Mouse (Mus musculus): ENCODE data around the gene Osmr. TPM values are rescaled to one million over a fixed set of nuclear protein-coding genes. Genes with fewer than 3 reads are reported as not detected.

Gene Osmr
- total and polyA plus RNA-seq, 3 experiments, result not detected

GRCm38 (mm10) chr15:6914163-6914562, 39.4 kb upstream of the Osmr start:
- H3K4me2 ChIP-seq (ENCODE audit: insufficient read depth, low read depth, poor library complexity, severe bottlenecking), result no peak overlapping the region
- TF ChIP-seq JUN (IDR thresholded peaks at IDR 0.05; ENCODE audit: insufficient read depth, low read depth, low read length) (no peak), NRF1 (IDR thresholded peaks at IDR 0.05; ENCODE audit: low read depth, low read length) (no peak), MYC (IDR thresholded peaks at IDR 0.05; ENCODE audit: low read depth, low read length) (no peak), CTCF (conservative IDR thresholded peaks at IDR 0.05 in 1 of 2, IDR thresholded peaks at IDR 0.05 in 1 of 2; ENCODE audit: low read depth in 2 of 2, low read length in 2 of 2) (no peak), EP300 (IDR thresholded peaks at IDR 0.05; ENCODE audit: low read length) (no peak), CHD2 (IDR thresholded peaks at IDR 0.05; ENCODE audit: low read length) (no peak), E2F4 (IDR thresholded peaks at IDR 0.05; ENCODE audit: insufficient replicate concordance, low read depth, low read length) (no peak), SIN3A (IDR thresholded peaks at IDR 0.05; ENCODE audit: low read length) (no peak), USF1 (IDR thresholded peaks at IDR 0.05; ENCODE audit: low read depth, low read length) (no peak), POLR2A (IDR thresholded peaks at IDR 0.05; ENCODE audit: low read depth, low read length) (no peak), RAD21 (IDR thresholded peaks at IDR 0.05; ENCODE audit: low read depth, low read length) (no peak), USF2 (conservative IDR thresholded peaks at IDR 0.05; ENCODE audit: low read depth, low read length) (no peak), RCOR1 (conservative IDR thresholded peaks at IDR 0.05; ENCODE audit: low read depth, low read length) (no peak), ELF1 (IDR thresholded peaks at IDR 0.05; ENCODE audit: low read depth, low read length) (no peak)
- H3K9me3 ChIP-seq (replicated peaks; ENCODE audit: low read length), result peaks cover 5% of the 10 kb centered on the region
- H3K79me2 ChIP-seq (replicated peaks; ENCODE audit: control insufficient read depth, extremely low read depth, insufficient read depth, poor library complexity, severe bottlenecking), result no peaks in the 10 kb centered on the region
- no peak for DNase-seq (ENCODE audit: extremely low read depth)
- no peak overlapping the region for H3K4me3 ChIP-seq (replicated peaks in 1 of 3; ENCODE audit: low read depth in 2 of 3, low read length in 2 of 3, poor library complexity in 1 of 3)
- peaks cover 0 to 3% of the 10 kb centered on the region in 2 experiments; a peak in 1 of 4 replicates for H3K4me1 ChIP-seq (ENCODE audit: control insufficient read depth in 1 of 2, insufficient read depth in 2 of 2)
- no peak overlapping the region for H3K27ac ChIP-seq (ENCODE audit: insufficient read depth, low read depth)
- H3K27me3 ChIP-seq (replicated peaks), result peaks cover 69% of the 10 kb centered on the region
- H3K9ac ChIP-seq (ENCODE audit: insufficient read depth, low read depth), result no peak overlapping the region
- no peaks in the 10 kb centered on the region for H3K36me3 ChIP-seq (replicated peaks in 1 of 2; ENCODE audit: control insufficient read depth in 1 of 2, insufficient read depth in 1 of 2, low read length in 1 of 2)
- dilution Hi-C loops (cut with MboI; ENCODE audit: extremely low pct_ligation_motif_present, extremely low pct_unique_long_range_greater_than_20kb, low sequenced_read_pairs), result no loop called here
- in situ Hi-C loops (cut with MboI; ENCODE audit: low pct_ligation_motif_present, low pct_unique_long_range_greater_than_20kb, low sequenced_read_pairs), result no loop called here

- no peaks in the 10 kb centered on the region for H3K9me3 ChIP-seq (replicated peaks; ENCODE audit: low read length)
- no peak overlapping the region for H3K9ac ChIP-seq (ENCODE audit: insufficient read depth, low read depth)
- TF ChIP-seq ZC3H11A (IDR thresholded peaks at IDR 0.05; ENCODE audit: low read depth, low read length), result peak; percentile 41
- peak; percentile 88 for TF ChIP-seq SMC3 (IDR thresholded peaks at IDR 0.05; ENCODE audit: low read depth, low read length)
- TF ChIP-seq RCOR1 (conservative IDR thresholded peaks at IDR 0.05; ENCODE audit: low read depth, low read length), result no peak
- TF ChIP-seq RAD21 (IDR thresholded peaks at IDR 0.05; ENCODE audit: low read depth, low read length), result peak; percentile 97
- peak; percentile 82 to 95 for TF ChIP-seq CTCF (conservative IDR thresholded peaks at IDR 0.05 in 1 of 2, IDR thresholded peaks at IDR 0.05 in 1 of 2; ENCODE audit: low read depth in 2 of 2, low read length in 2 of 2)
- peak overlapping the region; percentile 71 for H3K4me2 ChIP-seq (ENCODE audit: insufficient read depth, low read depth, poor library complexity, severe bottlenecking)
- peak; percentile 74 for DNase-seq (ENCODE audit: extremely low read depth)
- dilution Hi-C loops (cut with MboI; ENCODE audit: extremely low pct_ligation_motif_present, extremely low pct_unique_long_range_greater_than_20kb, low sequenced_read_pairs), result no loop called here
- no peak overlapping the region for H3K27ac ChIP-seq (ENCODE audit: insufficient read depth, low read depth)
- peaks cover 91% of the 10 kb centered on the region for H3K27me3 ChIP-seq (replicated peaks)
- no peaks in the 10 kb centered on the region for H3K36me3 ChIP-seq (replicated peaks in 1 of 2; ENCODE audit: control insufficient read depth in 1 of 2, insufficient read depth in 1 of 2, low read length in 1 of 2)
- in situ Hi-C loops (cut with MboI; ENCODE audit: low pct_ligation_motif_present, low pct_unique_long_range_greater_than_20kb, low sequenced_read_pairs), result loop anchor here (10.0 kb wide), 1 partner anchor 325 kb away; no protein-coding TSS in a partner anchor
- H3K79me2 ChIP-seq (replicated peaks; ENCODE audit: control insufficient read depth, extremely low read depth, insufficient read depth, poor library complexity, severe bottlenecking), result no peaks in the 10 kb centered on the region
- no peak overlapping the region for H3K4me3 ChIP-seq (replicated peaks in 1 of 3; ENCODE audit: low read depth in 2 of 3, low read length in 2 of 3, poor library complexity in 1 of 3)
- peaks cover 0 to 5% of the 10 kb centered on the region in 2 experiments; a peak in 1 of 4 replicates for H3K4me1 ChIP-seq (ENCODE audit: control insufficient read depth in 1 of 2, insufficient read depth in 2 of 2)
These were observed 34.9 kb upstream of the Osmr start for GRCm38 (mm10) chr15:6909669-6910068.

Data from CH12.LX (cell line).